Comparison of ENCODE assay signal across 23 mouse cellular contexts in genomic region chr10:79838151-79838550, GRCm38 (mm10). TPM values are rescaled to one million over a fixed set of nuclear protein-coding genes. Genes with fewer than 3 reads are reported as not detected.
DNase-seq lines count a peak whose midpoint lies in the region; ATAC-seq and TF ChIP-seq lines count a peak whose summit lies in the region.
"Had no signal": no experiment of that assay in that cellular context is flagged by ENCODE, and none has a peak within 500 bp of the region (broad histone marks: within the 10 kb centered on the region; RNA-seq: fewer than 3 reads in every experiment).

No protein-coding gene starts in this region.

- DNase-seq in kidney, adult 2 months = peak; percentile 53
- DNase-seq in lung, postnatal 4 days = no peak
- DNase-seq: adrenal gland, postnatal 10 days; B cell, adult 2 months; cerebellum, adult 18-20 months; cerebellum, postnatal 10 days; gastrocnemius, postnatal 36 days; heart, postnatal 36 days; lung, adult 2 months; lung, postnatal 14 days; midbrain, embryonic 14.5 days had no signal

- TF ChIP-seq POLR2A in kidney, adult 2 months (IDR thresholded peaks at IDR 0.05; ENCODE audit: low read depth, low read length) = no peak
- TF ChIP-seq POLR2A in bone marrow macrophage, adult 2 months (IDR thresholded peaks at IDR 0.05; ENCODE audit: borderline replicate concordance, low read depth, low read length) = no peak

- no peaks in the 10 kb centered on the region for H3K36me3 ChIP-seq in kidney, adult 2 months (ENCODE audit: control insufficient read depth, insufficient read depth, low read length)
- H3K36me3 ChIP-seq in kidney, embryonic 16.5 days (ENCODE audit: insufficient read depth, low read length) = no peaks in the 10 kb centered on the region
- no peaks in the 10 kb centered on the region for H3K36me3 ChIP-seq in lung, embryonic 15.5 days
- H3K36me3 ChIP-seq: embryonic facial prominence, embryonic 13.5 days; forebrain, embryonic 10.5 days; forebrain, embryonic 15.5 days; heart, embryonic 10.5 days; hindbrain, embryonic 13.5 days; stomach, embryonic 15.5 days had no signal

- TF ChIP-seq CTCF in kidney, adult 2 months (conservative IDR thresholded peaks at IDR 0.05; ENCODE audit: insufficient read depth, insufficient read length, low read depth, low read length) = no peak
- TF ChIP-seq CTCF in bone marrow macrophage, adult 2 months (IDR thresholded peaks at IDR 0.05; ENCODE audit: low read depth, low read length) = no peak

- no peak overlapping the region for H3K4me3 ChIP-seq in kidney, adult 2 months (ENCODE audit: insufficient read depth, low read depth, low read length)
- no peak overlapping the region for H3K4me3 ChIP-seq in kidney, embryonic 16.5 days (ENCODE audit: low read length)
- H3K4me3 ChIP-seq in lung, embryonic 15.5 days = no peak overlapping the region
- H3K4me3 ChIP-seq in bone marrow macrophage, adult 2 months (ENCODE audit: insufficient read depth, low read length) = no peak overlapping the region
- H3K4me3 ChIP-seq: embryonic facial prominence, embryonic 13.5 days; forebrain, embryonic 10.5 days; forebrain, embryonic 15.5 days; heart, embryonic 10.5 days; hindbrain, embryonic 13.5 days; stomach, embryonic 15.5 days had no signal

- H3K4me1 ChIP-seq in kidney, adult 2 months (ENCODE audit: control insufficient read depth, insufficient read depth, low read length) = peaks cover 4% of the 10 kb centered on the region; the same call in 1 of the 2 replicates
- peaks cover 30% of the 10 kb centered on the region for H3K4me1 ChIP-seq in kidney, embryonic 16.5 days (ENCODE audit: insufficient read depth, low read length)
- H3K4me1 ChIP-seq in lung, embryonic 15.5 days = peaks cover 26% of the 10 kb centered on the region
- H3K4me1 ChIP-seq in bone marrow macrophage, adult 2 months (ENCODE audit: control insufficient read depth, insufficient read depth, low read length) = peaks cover 16% of the 10 kb centered on the region

- H3K27me3 ChIP-seq in kidney, adult 2 months (replicated peaks; ENCODE audit: control insufficient read depth, insufficient read depth, low read length) = no peaks in the 10 kb centered on the region
- no peaks in the 10 kb centered on the region for H3K27me3 ChIP-seq in kidney, embryonic 16.5 days (ENCODE audit: insufficient read depth, low read length)
- H3K27me3 ChIP-seq in lung, embryonic 15.5 days = no peaks in the 10 kb centered on the region
- H3K27me3 ChIP-seq: embryonic facial prominence, embryonic 13.5 days; forebrain, embryonic 15.5 days; hindbrain, embryonic 13.5 days; stomach, embryonic 15.5 days had no signal

- H3K9ac ChIP-seq in kidney, embryonic 16.5 days (replicated peaks; ENCODE audit: low read length) = no peak overlapping the region
- no peak overlapping the region for H3K9ac ChIP-seq in lung, embryonic 15.5 days
- H3K9ac ChIP-seq: embryonic facial prominence, embryonic 13.5 days; forebrain, embryonic 15.5 days; hindbrain, embryonic 13.5 days; liver, embryonic 14.5 days; stomach, embryonic 15.5 days had no signal

- H3K9me3 ChIP-seq in kidney, embryonic 16.5 days (ENCODE audit: low read length) = peaks cover 3% of the 10 kb centered on the region; the same call in 1 of the 2 replicates
- H3K9me3 ChIP-seq in lung, embryonic 15.5 days = no peaks in the 10 kb centered on the region
- H3K9me3 ChIP-seq: embryonic facial prominence, embryonic 13.5 days; forebrain, embryonic 10.5 days; forebrain, embryonic 15.5 days; heart, embryonic 10.5 days; stomach, embryonic 15.5 days had no signal

- 37% methylated on average over 2 of the region's 2 CpGs for WGBS in kidney, adult 2 months
- WGBS in kidney, embryonic 16.5 days = 61% methylated on average over 2 of the region's 2 CpGs
- WGBS in lung, embryonic 15.5 days = 50% methylated on average over 2 of the region's 2 CpGs

- H3K4me2 ChIP-seq in kidney, embryonic 16.5 days (replicated peaks; ENCODE audit: low read depth, low read length) = no peak overlapping the region
- no peak overlapping the region for H3K4me2 ChIP-seq in lung, embryonic 15.5 days
- H3K4me2 ChIP-seq: embryonic facial prominence, embryonic 13.5 days; forebrain, embryonic 15.5 days; hindbrain, embryonic 13.5 days; stomach, embryonic 15.5 days had no signal

- H3K27ac ChIP-seq in kidney, adult 2 months (ENCODE audit: insufficient read depth, low read depth, low read length) = 0 out of 2 replicates have a peak overlapping the region, but pooled peaks have one; percentile 36
- H3K27ac ChIP-seq in kidney, embryonic 16.5 days (ENCODE audit: low read length) = no peak overlapping the region
- peak overlapping the region; percentile 9; the same call in 1 of the 2 replicates for H3K27ac ChIP-seq in lung, embryonic 15.5 days
- 0 out of 2 replicates have a peak overlapping the region, but pooled peaks have one; percentile 10 for H3K27ac ChIP-seq in bone marrow macrophage, adult 2 months (ENCODE audit: insufficient read depth, low read depth, low read length)
- H3K27ac ChIP-seq: embryonic facial prominence, embryonic 13.5 days; forebrain, embryonic 10.5 days; forebrain, embryonic 15.5 days; heart, embryonic 10.5 days; hindbrain, embryonic 13.5 days; liver, embryonic 14.5 days; stomach, embryonic 15.5 days had no signal

- no peak for ATAC-seq in kidney, embryonic 16.5 days (ENCODE audit: low FRiP score, low TSS enrichment)
- no peak for ATAC-seq in lung, embryonic 15.5 days (ENCODE audit: borderline replicate concordance, extremely low read depth, low FRiP score, low TSS enrichment)
- ATAC-seq in activated CD4-positive, CD25-positive, alpha-beta regulatory T cell, adult 4 months = no peak
- ATAC-seq: forebrain, embryonic 15.5 days; intestine, embryonic 16.5 days had no signal

RNA-seq across cellular contexts. Expression of gene Ptbp1, which starts 16.1 kb away (rescaled TPM):
- 184 and 198 TPM in 2 replicates for polyA plus RNA-seq in kidney, adult 2 months (2012; rRNA removed)
- 431 and 491 TPM in 2 replicates for polyA plus RNA-seq in kidney, embryonic 16.5 days (2015; fragmentation: Nextera tagmentation; extraction: Ambion mirVana)
- 367 and 368 TPM in 2 replicates for polyA plus RNA-seq in lung, embryonic 15.5 days (2015; fragmentation: Nextera tagmentation; extraction: Ambion mirVana)
- 129 and 141 TPM in 2 replicates for polyA plus RNA-seq in bone marrow macrophage, adult 2 months (2012; ENCODE audit: insufficient read depth, insufficient read length, missing spikeins)
- polyA plus RNA-seq in activated CD4-positive, CD25-positive, alpha-beta regulatory T cell, adult 4 months (2017; shearing (Covaris generic)) = 100 to 1,000 TPM in 1 of 2 experiments, 10 to 100 TPM in 1; 94.0 to 159 TPM

RNA-seq across cellular contexts. Expression of gene Misp, which starts 17.4 kb away (rescaled TPM):
- polyA plus RNA-seq in kidney, adult 2 months (2012; rRNA removed) = 17.9 and 19.9 TPM in 2 replicates
- 18.2 and 18.5 TPM in 2 replicates for polyA plus RNA-seq in kidney, embryonic 16.5 days (2015; fragmentation: Nextera tagmentation; extraction: Ambion mirVana)
- polyA plus RNA-seq in lung, embryonic 15.5 days (2015; fragmentation: Nextera tagmentation; extraction: Ambion mirVana) = 7.7 and 10.2 TPM in 2 replicates
- 0.91 TPM in 1 of 2 replicates, not detected in the other for polyA plus RNA-seq in bone marrow macrophage, adult 2 months (2012; ENCODE audit: insufficient read depth, insufficient read length, missing spikeins)
- polyA plus RNA-seq in activated CD4-positive, CD25-positive, alpha-beta regulatory T cell, adult 4 months (2017; shearing (Covaris generic)) = not detected

RNA-seq across cellular contexts. Expression of gene Prtn3, which starts 36.1 kb away (rescaled TPM):
- 0.67 and 0.99 TPM in 2 replicates for polyA plus RNA-seq in kidney, adult 2 months (2012; rRNA removed)
- polyA plus RNA-seq in kidney, embryonic 16.5 days (2015; fragmentation: Nextera tagmentation; extraction: Ambion mirVana) = 7.9 and 8.2 TPM in 2 replicates
- polyA plus RNA-seq in lung, embryonic 15.5 days (2015; fragmentation: Nextera tagmentation; extraction: Ambion mirVana) = 3.7 and 3.8 TPM in 2 replicates
- not detected in 2 replicates for polyA plus RNA-seq in bone marrow macrophage, adult 2 months (2012; ENCODE audit: insufficient read depth, insufficient read length, missing spikeins)
- not detected for polyA plus RNA-seq in activated CD4-positive, CD25-positive, alpha-beta regulatory T cell, adult 4 months (2017; shearing (Covaris generic))

RNA-seq across cellular contexts. Expression of gene Plppr3, which starts 36.3 kb away (rescaled TPM):
- polyA plus RNA-seq in kidney, adult 2 months (2012; rRNA removed) = 2.7 and 3.2 TPM in 2 replicates
- polyA plus RNA-seq in kidney, embryonic 16.5 days (2015; fragmentation: Nextera tagmentation; extraction: Ambion mirVana) = 72.7 and 78.6 TPM in 2 replicates
- 29.1 and 32.4 TPM in 2 replicates for polyA plus RNA-seq in lung, embryonic 15.5 days (2015; fragmentation: Nextera tagmentation; extraction: Ambion mirVana)
- not detected in 2 replicates for polyA plus RNA-seq in bone marrow macrophage, adult 2 months (2012; ENCODE audit: insufficient read depth, insufficient read length, missing spikeins)
- polyA plus RNA-seq in activated CD4-positive, CD25-positive, alpha-beta regulatory T cell, adult 4 months (2017; shearing (Covaris generic)) = 1 to 10 TPM; 1.6 to 2.1 TPM

RNA-seq across cellular contexts. Expression of gene Palm, which starts 44.8 kb away (rescaled TPM):
- polyA plus RNA-seq in kidney, adult 2 months (2012; rRNA removed) = 110 and 121 TPM in 2 replicates
- polyA plus RNA-seq in kidney, embryonic 16.5 days (2015; fragmentation: Nextera tagmentation; extraction: Ambion mirVana) = 190 and 194 TPM in 2 replicates
- polyA plus RNA-seq in lung, embryonic 15.5 days (2015; fragmentation: Nextera tagmentation; extraction: Ambion mirVana) = 61.3 and 63.7 TPM in 2 replicates
- polyA plus RNA-seq in bone marrow macrophage, adult 2 months (2012; ENCODE audit: insufficient read depth, insufficient read length, missing spikeins) = 2.9 and 3.4 TPM in 2 replicates
- under 1 TPM; 0.55 to 0.95 TPM for polyA plus RNA-seq in activated CD4-positive, CD25-positive, alpha-beta regulatory T cell, adult 4 months (2017; shearing (Covaris generic))
